Mouse (Mus musculus) small intestine, adult 2 months (tissue): ENCODE measurements around the gene Antxr1.

Source experiments
- CTCF ChIP-seq: fragments of 200-500 bp; IDR thresholded peaks from 2 replicates; pipeline ENCODE4 v1.5.1; 2012; ENCODE audit warnings: low read depth, mild to moderate bottlenecking, control low read depth, inconsistent platforms, low read length, moderate library complexity, mixed read lengths; ENCODE audit not compliant: insufficient replicate concordance, insufficient read length; ENCODE audit errors: extremely low read depth
- POLR2A ChIP-seq: fragments of 200-500 bp; IDR thresholded peaks from 2 replicates; pipeline ENCODE4 v1.6.1; 2012; ENCODE audit warnings: low read depth, mild to moderate bottlenecking, control low read depth, inconsistent platforms, low read length, moderate library complexity

GRCm38 (mm10) chr6:87244117-87245100 is 91.2 kb downstream of the Antxr1 start:
- TF ChIP-seq CTCF (no peak), POLR2A (no peak)
